Mouse (Mus musculus): ENCODE data around the gene 4921507P07Rik. TPM values are rescaled to one million over a fixed set of nuclear protein-coding genes. Genes with fewer than 3 reads are reported as not detected.
"Not testable (repeated sequence)": the region's sequence is repeated elsewhere in the genome, so short reads cannot be mapped to it uniquely, and the experiment has no call there.

The 4921507P07Rik gene
- polyA plus RNA-seq, 1 experiment, result 0.01 TPM

- no peak overlapping the region for H3ac ChIP-seq (ENCODE audit: control insufficient read depth, insufficient read length)
- H3K36me3 ChIP-seq (ENCODE audit: control insufficient read depth, insufficient read depth), result peaks cover 5% of the 10 kb centered on the region
- TF ChIP-seq TCF12 (IDR thresholded peaks at IDR 0.05; ENCODE audit: insufficient read depth, poor library complexity, severe bottlenecking) (no peak), CEBPB (IDR thresholded peaks at IDR 0.05; ENCODE audit: insufficient read depth, poor library complexity, severe bottlenecking) (no peak), POLR2AphosphoS2 (IDR thresholded peaks at IDR 0.05; ENCODE audit: insufficient read length, low read depth) (no peak), TCF3 (IDR thresholded peaks at IDR 0.05; ENCODE audit: insufficient read length, low read depth) (no peak), E2F4 (IDR thresholded peaks at IDR 0.05; ENCODE audit: insufficient read depth) (no peak), MYOD1 (IDR thresholded peaks at IDR 0.05; ENCODE audit: control insufficient read depth in 1 of 3, insufficient read length in 2 of 3, low read depth in 2 of 3) (no peak), MAX (IDR thresholded peaks at IDR 0.05; ENCODE audit: low read depth) (no peak), POLR2A (IDR thresholded peaks at IDR 0.05; ENCODE audit: insufficient read length, low read depth) (no peak), REST (IDR thresholded peaks at IDR 0.05; ENCODE audit: insufficient read depth, insufficient read length) (no peak), USF1 (IDR thresholded peaks at IDR 0.05; ENCODE audit: low read depth) (no peak), MYOG (IDR thresholded peaks at IDR 0.05; ENCODE audit: control insufficient read depth in 1 of 3, insufficient read depth in 1 of 3, insufficient read length in 2 of 3, low read depth in 2 of 3) (no peak), SRF (IDR thresholded peaks at IDR 0.05; ENCODE audit: control insufficient read depth, insufficient read length, low read depth) (no peak)
- no peak overlapping the region for H3K4me3 ChIP-seq
- no peak overlapping the region for H3K4me2 ChIP-seq (ENCODE audit: low read depth)
- no peaks in the 10 kb centered on the region for H3K79me2 ChIP-seq (ENCODE audit: control insufficient read depth, insufficient read depth)
- no peaks in the 10 kb centered on the region for H3K27me3 ChIP-seq (ENCODE audit: control insufficient read depth, insufficient read depth, insufficient read length)
These were observed 38.9 kb downstream of the 4921507P07Rik start for GRCm38 (mm10) chr6:50557566-50557965.

- not testable (repeated sequence) for H3K79me2 ChIP-seq (ENCODE audit: control insufficient read depth, insufficient read depth); H3K4me2 ChIP-seq (ENCODE audit: low read depth); H3K27me3 ChIP-seq (ENCODE audit: control insufficient read depth, insufficient read depth, insufficient read length); H3ac ChIP-seq (ENCODE audit: control insufficient read depth, insufficient read length); H3K36me3 ChIP-seq (ENCODE audit: control insufficient read depth, insufficient read depth); H3K4me3 ChIP-seq
These were observed 42.2 kb downstream of the 4921507P07Rik start for GRCm38 (mm10) chr6:50554223-50554622.

DNA sequence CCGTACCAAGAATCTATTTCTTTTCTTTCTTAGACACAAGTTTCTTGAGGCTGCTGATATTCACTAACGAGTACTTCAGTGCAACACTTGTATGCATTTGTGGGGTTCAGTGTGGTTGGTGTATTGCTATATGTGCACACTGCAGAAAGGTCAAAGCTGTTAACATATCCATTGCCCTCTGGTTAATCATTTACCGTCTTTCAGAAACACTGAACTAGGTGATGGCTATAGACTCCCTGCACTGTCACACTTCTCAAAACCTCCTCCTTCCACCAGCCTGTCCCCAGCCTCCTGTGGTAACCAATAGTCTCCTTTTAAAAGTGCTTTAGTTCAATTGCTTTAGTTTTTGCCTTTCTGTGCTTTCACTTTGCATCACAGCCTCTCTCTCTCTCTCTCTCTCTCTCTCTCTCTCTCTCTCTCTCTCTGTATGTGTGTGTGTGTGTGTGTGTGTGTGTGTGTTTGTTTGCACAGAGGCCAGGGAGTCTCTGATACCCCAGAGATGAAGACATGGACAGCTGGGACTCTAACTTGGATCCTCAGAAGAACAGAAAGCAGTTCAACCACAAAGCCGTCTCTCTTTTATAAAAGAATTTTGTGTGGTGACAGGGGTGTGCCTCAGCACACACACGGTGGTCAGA is 43.4 kb downstream of the 4921507P07Rik start:
- Histone ChIP-seq H3K27me3 (ENCODE audit: control insufficient read depth, insufficient read depth, insufficient read length) (no peaks in the 10 kb centered on the region), H3K36me3 (ENCODE audit: control insufficient read depth, insufficient read depth) (no peaks in the 10 kb centered on the region), H3ac (ENCODE audit: control insufficient read depth, insufficient read length) (no peak overlapping the region), H3K79me2 (ENCODE audit: control insufficient read depth, insufficient read depth) (no peaks in the 10 kb centered on the region), H3K4me2 (ENCODE audit: low read depth) (no peak overlapping the region), H3K4me3 (no peak overlapping the region)
- TF ChIP-seq USF1 (IDR thresholded peaks at IDR 0.05; ENCODE audit: low read depth) (no peak), E2F4 (IDR thresholded peaks at IDR 0.05; ENCODE audit: insufficient read depth) (no peak), POLR2A (IDR thresholded peaks at IDR 0.05; ENCODE audit: insufficient read length, low read depth) (no peak), CEBPB (IDR thresholded peaks at IDR 0.05; ENCODE audit: insufficient read depth, poor library complexity, severe bottlenecking) (no peak), MYOD1 (IDR thresholded peaks at IDR 0.05; ENCODE audit: control insufficient read depth in 1 of 3, insufficient read length in 2 of 3, low read depth in 2 of 3) (no peak), TCF3 (IDR thresholded peaks at IDR 0.05; ENCODE audit: insufficient read length, low read depth) (no peak), REST (IDR thresholded peaks at IDR 0.05; ENCODE audit: insufficient read depth, insufficient read length) (no peak), POLR2AphosphoS2 (IDR thresholded peaks at IDR 0.05; ENCODE audit: insufficient read length, low read depth) (no peak), MYOG (IDR thresholded peaks at IDR 0.05; ENCODE audit: control insufficient read depth in 1 of 3, insufficient read depth in 1 of 3, insufficient read length in 2 of 3, low read depth in 2 of 3) (no peak), TCF12 (IDR thresholded peaks at IDR 0.05; ENCODE audit: insufficient read depth, poor library complexity, severe bottlenecking) (no peak), SRF (IDR thresholded peaks at IDR 0.05; ENCODE audit: control insufficient read depth, insufficient read length, low read depth) (no peak), MAX (IDR thresholded peaks at IDR 0.05; ENCODE audit: low read depth) (no peak)

GRCm38 (mm10) chr6:50549791-50550190 is 46.6 kb downstream of the 4921507P07Rik start:
- Histone ChIP-seq H3K4me3 (no peak overlapping the region), H3K79me2 (ENCODE audit: control insufficient read depth, insufficient read depth) (no peaks in the 10 kb centered on the region), H3ac (ENCODE audit: control insufficient read depth, insufficient read length) (no peak overlapping the region), H3K27me3 (ENCODE audit: control insufficient read depth, insufficient read depth, insufficient read length) (no peaks in the 10 kb centered on the region), H3K4me2 (ENCODE audit: low read depth) (no peak overlapping the region), H3K36me3 (ENCODE audit: control insufficient read depth, insufficient read depth) (no peaks in the 10 kb centered on the region)
- no peak for TF ChIP-seq REST (IDR thresholded peaks at IDR 0.05; ENCODE audit: insufficient read depth, insufficient read length)
- TF ChIP-seq MAX (IDR thresholded peaks at IDR 0.05; ENCODE audit: low read depth), result no peak
- TF ChIP-seq CEBPB (IDR thresholded peaks at IDR 0.05; ENCODE audit: insufficient read depth, poor library complexity, severe bottlenecking), result no peak
- TF ChIP-seq TCF3 (IDR thresholded peaks at IDR 0.05; ENCODE audit: insufficient read length, low read depth), result no peak
- TF ChIP-seq MYOD1 (IDR thresholded peaks at IDR 0.05; ENCODE audit: control insufficient read depth in 1 of 3, insufficient read length in 2 of 3, low read depth in 2 of 3), result no peak
- no peak for TF ChIP-seq E2F4 (IDR thresholded peaks at IDR 0.05; ENCODE audit: insufficient read depth)
- no peak for TF ChIP-seq TCF12 (IDR thresholded peaks at IDR 0.05; ENCODE audit: insufficient read depth, poor library complexity, severe bottlenecking)
- TF ChIP-seq POLR2AphosphoS2 (IDR thresholded peaks at IDR 0.05; ENCODE audit: insufficient read length, low read depth), result no peak
- TF ChIP-seq MYOG (IDR thresholded peaks at IDR 0.05; ENCODE audit: control insufficient read depth in 1 of 3, insufficient read depth in 1 of 3, insufficient read length in 2 of 3, low read depth in 2 of 3), result no peak
- no peak for TF ChIP-seq SRF (IDR thresholded peaks at IDR 0.05; ENCODE audit: control insufficient read depth, insufficient read length, low read depth)

GRCm38 (mm10) chr6:50549051-50549450 is 47.4 kb downstream of the 4921507P07Rik start:
- no peaks in the 10 kb centered on the region for H3K79me2 ChIP-seq (ENCODE audit: control insufficient read depth, insufficient read depth)

More at GRCm38 (mm10) chr6:50549051-50549450, 47.4 kb downstream of the 4921507P07Rik start:
- TF ChIP-seq POLR2A (IDR thresholded peaks at IDR 0.05; ENCODE audit: insufficient read length, low read depth), result no peak
- TF ChIP-seq REST (IDR thresholded peaks at IDR 0.05; ENCODE audit: insufficient read depth, insufficient read length), result no peak
- no peak for TF ChIP-seq CEBPB (IDR thresholded peaks at IDR 0.05; ENCODE audit: insufficient read depth, poor library complexity, severe bottlenecking)
- TF ChIP-seq POLR2AphosphoS2 (IDR thresholded peaks at IDR 0.05; ENCODE audit: insufficient read length, low read depth), result no peak
- TF ChIP-seq TCF3 (IDR thresholded peaks at IDR 0.05; ENCODE audit: insufficient read length, low read depth), result no peak
- no peak for TF ChIP-seq MYOD1 (IDR thresholded peaks at IDR 0.05; ENCODE audit: control insufficient read depth in 1 of 3, insufficient read length in 2 of 3, low read depth in 2 of 3)
- no peak for TF ChIP-seq MAX (IDR thresholded peaks at IDR 0.05; ENCODE audit: low read depth)
- no peak for TF ChIP-seq E2F4 (IDR thresholded peaks at IDR 0.05; ENCODE audit: insufficient read depth)
- TF ChIP-seq USF1 (IDR thresholded peaks at IDR 0.05; ENCODE audit: low read depth), result no peak
- TF ChIP-seq TCF12 (IDR thresholded peaks at IDR 0.05; ENCODE audit: insufficient read depth, poor library complexity, severe bottlenecking), result no peak
- TF ChIP-seq MYOG (IDR thresholded peaks at IDR 0.05; ENCODE audit: control insufficient read depth in 1 of 3, insufficient read depth in 1 of 3, insufficient read length in 2 of 3, low read depth in 2 of 3), result no peak
- TF ChIP-seq SRF (IDR thresholded peaks at IDR 0.05; ENCODE audit: control insufficient read depth, insufficient read length, low read depth), result no peak
- Histone ChIP-seq H3K4me3 (no peak overlapping the region), H3K27me3 (ENCODE audit: control insufficient read depth, insufficient read depth, insufficient read length) (no peaks in the 10 kb centered on the region), H3K4me2 (ENCODE audit: low read depth) (no peak overlapping the region), H3ac (ENCODE audit: control insufficient read depth, insufficient read length) (no peak overlapping the region), H3K36me3 (ENCODE audit: control insufficient read depth, insufficient read depth) (no peaks in the 10 kb centered on the region)

Measured in myocyte (in vitro differentiated cells).